Mouse (Mus musculus): ENCODE data around the gene Rapsn.

Gene Rapsn

GRCm38 (mm10) chr2:91080784-91081513 is 45.5 kb downstream of the Rapsn start:
- peak; percentile 63 for DNase-seq (ENCODE audit: low spot score)

DNA sequence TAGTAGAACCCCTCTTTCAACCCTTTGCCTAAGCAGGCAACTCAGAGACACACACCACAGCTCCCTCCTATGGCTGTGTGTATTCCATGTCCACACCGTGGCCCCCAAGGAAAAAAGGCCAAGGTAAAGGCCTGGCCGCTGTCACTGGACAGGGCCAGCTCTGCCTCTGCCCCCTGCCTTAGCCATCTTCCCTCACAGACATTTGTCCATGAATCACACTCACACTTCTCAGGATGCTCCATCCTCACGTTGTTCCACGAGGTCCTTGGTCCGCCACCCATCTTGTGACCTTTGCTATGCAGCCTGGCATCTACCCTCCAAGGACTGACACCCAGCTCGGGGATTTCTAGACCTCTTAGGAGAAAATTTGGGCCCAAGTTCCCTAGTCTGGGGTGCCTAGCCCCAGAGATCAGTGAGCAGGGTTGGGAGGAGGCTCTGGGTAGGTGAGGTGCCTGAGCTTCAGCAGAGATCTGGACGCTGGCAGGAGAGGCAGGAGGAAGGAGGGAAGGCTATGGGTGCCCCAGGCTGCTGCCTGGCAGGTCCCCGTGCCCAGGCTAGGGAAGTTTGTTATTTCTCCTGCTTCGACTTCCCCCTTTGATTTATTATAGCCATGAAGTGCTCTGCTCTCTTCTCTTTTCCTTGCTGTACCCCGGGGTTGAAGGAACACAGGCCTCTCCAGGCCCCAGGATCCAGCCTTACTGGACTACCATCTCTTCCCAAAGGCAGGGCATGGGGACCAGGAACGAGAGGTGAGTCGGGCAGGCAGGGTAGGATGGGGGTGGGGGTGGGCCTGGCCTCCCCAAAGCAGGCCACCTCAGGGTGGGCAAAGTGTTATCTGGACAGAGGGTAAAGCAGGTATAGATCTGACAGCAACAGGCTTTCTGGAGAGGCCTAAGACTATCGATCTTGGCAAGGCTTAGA is 46.6 kb downstream of the Rapsn start, which contains the start of gene Spi1:
Gene Spi1, plus strand, starts transcription at position 616 of the 921 bp plus-strand sequence.
- DNase-seq (ENCODE audit: low spot score): no peak

GRCm38 (mm10) chr2:91082844-91083243 is 47.4 kb downstream of the Rapsn start:
- DNase-seq (ENCODE audit: low spot score): peak; percentile 83

DNA sequence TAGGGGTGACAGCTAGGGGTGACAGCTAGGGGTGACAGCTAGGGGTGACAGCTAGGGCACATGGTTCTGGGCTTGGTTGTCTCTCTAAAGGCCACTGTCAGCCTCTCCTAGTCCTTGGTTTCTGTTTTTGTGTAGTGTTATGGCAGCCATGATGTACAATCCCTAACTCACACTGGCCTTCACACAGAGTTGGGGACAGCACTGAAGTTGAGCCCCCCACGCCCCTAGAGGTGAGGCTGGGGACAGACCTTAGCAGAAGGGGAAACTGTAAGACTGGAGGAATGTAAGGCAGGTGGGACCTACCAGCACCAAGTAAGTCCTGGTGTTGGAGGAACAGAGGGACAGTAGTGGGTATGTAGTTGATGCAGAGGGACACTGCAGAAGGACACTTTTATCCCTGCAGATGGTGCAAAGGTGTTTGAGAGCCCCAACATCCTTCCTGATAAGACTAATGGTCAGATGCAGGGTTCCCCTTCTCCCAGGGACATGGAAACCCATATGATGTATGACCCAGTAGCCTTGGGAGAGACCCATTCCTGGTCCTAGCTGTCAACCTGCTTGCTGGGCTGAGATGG is 48.0 kb downstream of the Rapsn start:
- no peak for DNase-seq (ENCODE audit: low spot score)

DNA sequence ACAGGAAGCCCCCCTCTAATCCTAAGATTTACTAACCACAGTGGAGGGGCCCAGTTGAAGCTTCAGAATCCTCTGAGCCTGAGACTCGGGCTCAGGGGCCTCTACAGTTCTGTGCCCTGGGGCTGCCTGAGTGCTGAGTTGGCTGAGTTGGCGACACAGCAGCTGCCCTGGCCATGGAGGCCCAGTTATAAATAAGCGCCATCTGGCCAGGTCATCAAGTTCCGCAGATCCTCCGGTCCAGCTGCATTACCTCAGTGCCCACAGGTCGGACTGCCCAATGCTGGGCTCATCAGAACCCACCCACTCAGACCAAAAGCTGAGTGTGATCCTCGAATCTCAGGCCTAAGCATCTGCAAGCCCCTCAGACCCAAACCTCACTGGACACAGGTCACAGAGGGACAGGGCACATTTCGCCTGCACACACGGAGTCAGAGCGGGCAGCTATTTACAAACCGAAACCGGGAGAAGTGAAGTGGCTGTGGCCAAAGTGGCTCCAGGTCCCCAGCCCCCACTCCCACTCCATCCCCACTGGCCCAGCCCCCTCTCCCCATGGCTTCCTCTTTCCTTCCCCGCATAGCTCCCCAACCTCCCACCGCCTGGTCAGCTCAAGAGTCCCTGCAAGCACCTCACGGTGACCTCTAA is 48.9 kb downstream of the Rapsn start:
- DNase-seq (ENCODE audit: low spot score): no peak

GRCm38 (mm10) chr2:91085494-91086391 is 50.3 kb downstream of the Rapsn start:
- no peak for DNase-seq (ENCODE audit: low spot score)

- no peak for DNase-seq (ENCODE audit: low spot score)
These were observed 51.2 kb downstream of the Rapsn start for GRCm38 (mm10) chr2:91086392-91087237.

- no peak for DNase-seq (ENCODE audit: low spot score)
These were observed 52.0 kb downstream of the Rapsn start for GRCm38 (mm10) chr2:91087453-91087852.

GRCm38 (mm10) chr2:91088987-91089386 is 53.6 kb downstream of the Rapsn start:
- DNase-seq (ENCODE audit: low spot score): no peak

- DNase-seq (ENCODE audit: low spot score): no peak
These were observed 54.8 kb downstream of the Rapsn start for GRCm38 (mm10) chr2:91090208-91090607.

DNA sequence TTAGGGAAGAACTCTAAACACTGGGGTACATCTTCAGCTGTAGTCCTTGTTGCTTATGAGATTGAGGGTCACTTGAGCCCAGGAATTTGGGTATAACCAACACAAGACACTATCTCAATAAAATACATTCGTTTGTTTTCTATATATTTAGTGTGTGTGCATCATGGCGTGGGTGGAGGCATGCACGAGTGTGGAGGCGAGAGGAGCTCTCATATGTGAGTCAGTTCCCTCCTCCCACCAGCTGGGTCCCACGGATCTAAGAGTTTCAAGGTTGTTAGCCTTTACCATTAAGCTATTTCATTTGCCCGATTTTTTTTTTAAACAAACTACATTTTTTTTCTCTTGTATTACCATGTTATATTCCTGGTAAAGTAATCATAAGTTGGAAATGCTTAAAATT is 55.4 kb downstream of the Rapsn start:
- no peak for DNase-seq (ENCODE audit: low spot score)
